Comparison of ENCODE assay signal across 11 mouse cellular contexts in genomic region chr15:51291183-51291582, GRCm38 (mm10).
"Had no signal": no experiment of that assay in that cellular context is flagged by ENCODE, and none has a peak within 500 bp of the region (broad histone marks: within the 10 kb centered on the region; RNA-seq: fewer than 3 reads in every experiment).

No protein-coding gene starts in this region.

- ATAC-seq: liver, postnatal 0 days; lung, postnatal 0 days; midbrain, embryonic 13.5 days; midbrain, embryonic 15.5 days had no signal

- DNase-seq: liver, postnatal 0 days; lung, adult 2 months; lung, postnatal 14 days; lung, postnatal 36 days; right cerebral cortex, postnatal 14 days; thymus, adult 18-20 months; thymus, postnatal 14 days; thymus, postnatal 36 days had no signal
